Mouse (Mus musculus): Measurements from ENCODE around the gene Msi2.

DNA sequence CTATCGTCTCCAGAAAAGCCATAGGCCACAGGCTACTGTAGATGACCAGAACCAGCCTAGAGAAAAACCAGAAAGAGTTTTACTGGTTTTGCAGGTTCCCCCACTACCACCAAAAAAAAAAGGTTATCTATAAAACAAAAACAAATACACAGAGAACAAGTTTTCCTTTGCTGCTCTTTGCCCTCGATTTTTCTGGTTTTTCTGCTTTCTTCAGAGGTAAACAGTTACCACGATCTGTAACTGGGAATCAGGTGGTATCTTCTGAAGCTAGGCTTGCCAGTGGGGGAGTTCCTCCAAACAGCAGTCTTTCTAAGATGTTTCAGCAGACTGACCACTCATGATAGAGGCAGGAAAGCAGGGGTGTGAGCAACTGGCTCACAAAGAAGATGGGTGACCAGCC lies 89.6 kb downstream of the Msi2 start:
- TF ChIP-seq CTCF (IDR thresholded peaks at IDR 0.05; ENCODE audit: control insufficient read depth, insufficient read depth, insufficient replicate concordance, low read depth, low read length), result no peak
- TF ChIP-seq POLR2A (IDR thresholded peaks at IDR 0.05; ENCODE audit: control insufficient read depth, low read depth, low read length), result no peak
